Mouse (Mus musculus) MEL (cell line): ENCODE data around the gene Shf. TPM values are rescaled to one million over a fixed set of nuclear protein-coding genes. Genes with fewer than 3 reads are reported as not detected.
"Not testable (repeated sequence)": the region's sequence is repeated elsewhere in the genome, so short reads cannot be mapped to it uniquely, and the experiment has no call there.

Experiments
- DNase-seq: peaks from one replicate; pipeline ENCODE4 v3.0.0; 2011; ENCODE audit warnings: low read depth, low spot score
- H3K27ac ChIP-seq: 2 replicates; pipeline ENCODE4 v1.5.1; 2012; ENCODE audit warnings: low read depth, mild to moderate bottlenecking, control low read depth, low read length, moderate library complexity; ENCODE audit not compliant: control insufficient read depth
- H3K27me3 ChIP-seq, 2 experiments: fragments of 150-350 bp in 1 of 2; sonication (generic) in 1 of 2; 2 replicates each; pipeline ENCODE4 v1.6.1; 2012; ENCODE audit warnings: low read length in 2 of 2, mild to moderate bottlenecking in 2 of 2, improper control_type of control experiment in 1 of 2, moderate library complexity in 1 of 2; ENCODE audit not compliant: insufficient read depth in 2 of 2, control insufficient read depth in 1 of 2
- H3K36me3 ChIP-seq, 2 experiments: 2 replicates each; pipeline ENCODE4 v1.6.1; 2012 to 2014; ENCODE audit warnings: low read length in 2 of 2, improper control_type of control experiment in 1 of 2, inconsistent platforms in 1 of 2, mild to moderate bottlenecking in 1 of 2; ENCODE audit not compliant: insufficient read depth in 2 of 2, control insufficient read depth in 1 of 2
- H3K4me1 ChIP-seq, 2 experiments: fragments of 150-350 bp in 1 of 2; sonication (generic) in 1 of 2; 2 replicates each; pipeline ENCODE4 v1.6.1; 2012; ENCODE audit warnings: low read length in 2 of 2, improper control_type of control experiment in 1 of 2, mild to moderate bottlenecking in 1 of 2; ENCODE audit not compliant: insufficient read depth in 2 of 2, control insufficient read depth in 1 of 2
- H3K4me3 ChIP-seq, 2 experiments: fragments of 150-350 bp in 1 of 2; sonication (generic) in 1 of 2; 2 replicates each; pipeline ENCODE4 v1.5.1; 2012; ENCODE audit warnings: low read depth in 2 of 2, low read length in 2 of 2, mild to moderate bottlenecking in 2 of 2, moderate library complexity in 2 of 2, control low read depth in 1 of 2, improper control_type of control experiment in 1 of 2; ENCODE audit not compliant: control insufficient read depth in 1 of 2, insufficient read depth in 1 of 2
- H3K79me2 ChIP-seq: 2 replicates; pipeline ENCODE4 v1.6.1; 2012; ENCODE audit warnings: mild to moderate bottlenecking, low read length, moderate library complexity; ENCODE audit not compliant: control insufficient read depth, poor library complexity, insufficient read depth
- H3K9ac ChIP-seq: 2 replicates; pipeline ENCODE4 v1.6.1; 2012; ENCODE audit warnings: low read depth, mild to moderate bottlenecking, control low read depth, low read length, moderate library complexity; ENCODE audit not compliant: control insufficient read depth, poor library complexity, severe bottlenecking
- H3K9me3 ChIP-seq: fragments of 150-350 bp; sonication (generic); replicated peaks from 2 replicates; pipeline ENCODE4 v1.6.1; 2012; ENCODE audit warnings: mild to moderate bottlenecking, low read length, improper control_type of control experiment, moderate library complexity; ENCODE audit not compliant: insufficient read depth
- BHLHE40 ChIP-seq: IDR thresholded peaks from 2 replicates; pipeline ENCODE4 v1.6.1; 2012; ENCODE audit warnings: low read depth, mild to moderate bottlenecking, inconsistent platforms, low read length, improper control_type of control experiment, borderline replicate concordance
- CHD1 ChIP-seq: IDR thresholded peaks from 2 replicates; pipeline ENCODE4 v1.6.1; 2012; ENCODE audit warnings: low read depth, mild to moderate bottlenecking, inconsistent platforms, low read length, improper control_type of control experiment
- CTCF ChIP-seq, 3 experiments: IDR thresholded peaks in 2 of 3; conservative IDR thresholded peaks in 1 of 3; 2 replicates each; pipeline ENCODE4 v1.5.1; 2011 to 2012; ENCODE audit warnings: low read length in 3 of 3, low read depth in 2 of 3, mild to moderate bottlenecking in 2 of 3, improper control_type of control experiment in 1 of 3, inconsistent platforms in 1 of 3, mixed read lengths in 1 of 3, moderate library complexity in 1 of 3; ENCODE audit not compliant: control insufficient read depth in 1 of 3, insufficient read depth in 1 of 3, poor library complexity in 1 of 3, severe bottlenecking in 1 of 3
- ELF1 ChIP-seq: IDR thresholded peaks from 2 replicates; pipeline ENCODE4 v1.6.1; 2014; ENCODE audit warnings: low read depth, mild to moderate bottlenecking, inconsistent platforms, low read length, improper control_type of control experiment, moderate library complexity
- GABPA ChIP-seq: IDR thresholded peaks from 2 replicates; pipeline ENCODE4 v1.6.1; 2012; ENCODE audit warnings: low read depth, mild to moderate bottlenecking, inconsistent platforms, low read length, improper control_type of control experiment, moderate library complexity
- HCFC1 ChIP-seq: IDR thresholded peaks from 2 replicates; pipeline ENCODE4 v1.6.1; 2012; ENCODE audit warnings: low read depth, mild to moderate bottlenecking, inconsistent platforms, low read length, improper control_type of control experiment, moderate library complexity
- MAFK ChIP-seq: IDR thresholded peaks from 2 replicates; pipeline ENCODE4 v1.6.1; 2011; ENCODE audit warnings: low read depth, mild to moderate bottlenecking, low read length, improper control_type of control experiment, borderline replicate concordance
- MAX ChIP-seq: IDR thresholded peaks from 2 replicates; pipeline ENCODE4 v1.6.1; 2011; ENCODE audit warnings: low read length, improper control_type of control experiment
- NELFE ChIP-seq: IDR thresholded peaks from 2 replicates; pipeline ENCODE4 v1.6.1; 2011; ENCODE audit warnings: low read depth, low read length, improper control_type of control experiment
- NRF1 ChIP-seq: IDR thresholded peaks from 2 replicates; pipeline ENCODE4 v1.6.1; 2014; ENCODE audit warnings: low read depth, mild to moderate bottlenecking, inconsistent platforms, low read length, improper control_type of control experiment, moderate library complexity; ENCODE audit not compliant: poor library complexity, insufficient read depth, severe bottlenecking
- POLR2AphosphoS5 ChIP-seq: IDR thresholded peaks from 2 replicates; pipeline ENCODE4 v1.6.1; 2012; ENCODE audit warnings: low read depth, borderline replicate concordance, mild to moderate bottlenecking, inconsistent platforms, low read length, moderate library complexity, mixed read lengths
- RAD21 ChIP-seq: IDR thresholded peaks from 2 replicates; pipeline ENCODE4 v1.6.1; 2011; ENCODE audit warnings: mild to moderate bottlenecking, low read depth, low read length, improper control_type of control experiment
- TBP ChIP-seq: IDR thresholded peaks from 2 replicates; pipeline ENCODE4 v1.8.0; 2011; ENCODE audit warnings: low read depth, low read length, improper control_type of control experiment
- polyA plus RNA-seq, 2 experiments: library from polyadenylated mRNA; stranded (reverse) in 1 of 2; unstranded in 1 of 2; fragments of >175 nt in 1 of 2; fragments of >200 nt in 1 of 2; gene quantifications; 2 replicates each; pipeline versions ENCODE4 v1.2.1 to v1.2.4; 2012; ENCODE audit warnings: low replicate concordance in 2 of 2, low read depth in 1 of 2; ENCODE audit not compliant: insufficient read length in 2 of 2, insufficient read depth in 1 of 2, missing spikeins in 1 of 2
- total RNA-seq: library from RNA; depleted of rRNA; stranded (reverse); fragments of 300-350 nt; gene quantifications from 2 replicates; pipeline ENCODE4 v1.2.3, GENCODE M21; 2012

Gene Shf
- total and polyA plus RNA-seq, 3 experiments: 4.3 to 9.7 TPM; not detected in 1

DNA sequence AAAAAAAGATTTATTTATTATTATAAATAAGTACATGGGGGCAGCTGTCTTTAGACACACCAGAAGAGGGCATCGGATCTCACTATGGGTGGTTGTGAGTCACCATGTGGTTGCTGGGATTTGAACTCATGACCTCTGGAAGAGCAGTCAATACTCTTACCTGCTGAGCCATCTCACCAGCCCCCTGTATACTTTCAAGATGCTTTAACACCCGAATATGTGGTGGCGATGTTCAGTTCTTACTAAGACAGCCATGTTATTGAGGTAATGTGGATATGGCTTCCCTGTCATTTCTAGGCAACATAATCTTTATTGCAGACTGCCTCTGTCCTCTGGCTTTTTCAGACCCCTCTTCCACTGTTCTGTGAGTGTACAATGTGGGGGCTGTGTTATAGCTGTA, 18.2 kb upstream of the Shf start:
- DNase-seq, H3K4me3 ChIP-seq, H3K36me3 ChIP-seq, H3K27ac ChIP-seq, H3K9me3 ChIP-seq, H3K9ac ChIP-seq, H3K27me3 ChIP-seq, H3K79me2 ChIP-seq, H3K4me1 ChIP-seq: not testable (repeated sequence)
- peak; percentile 69 for TF ChIP-seq TBP

DNA sequence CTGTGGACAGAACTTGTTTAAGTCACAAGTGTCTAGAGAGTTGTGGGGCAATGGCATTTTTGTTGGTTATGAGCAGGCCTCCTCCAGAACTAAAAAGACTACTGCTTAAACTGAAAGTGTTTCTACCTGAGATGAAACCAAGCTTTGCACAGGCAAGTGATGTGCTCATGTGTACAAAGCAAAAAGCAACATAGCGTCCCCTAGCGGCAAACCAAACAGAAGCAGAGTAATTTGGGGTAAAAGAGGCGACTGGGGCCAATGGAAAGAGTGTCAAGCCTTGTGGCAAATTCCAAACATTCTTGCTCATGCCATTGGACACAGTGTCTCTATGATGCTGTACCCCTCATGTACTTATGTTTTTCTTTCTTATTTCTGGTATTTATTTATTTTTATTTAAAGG, 16.1 kb upstream of the Shf start:
- Histone ChIP-seq H3K27me3 (no peaks in the 10 kb centered on the region), H3K27ac (no peak overlapping the region), H3K79me2 (no peaks in the 10 kb centered on the region), H3K9ac (no peak overlapping the region), H3K36me3 (no peaks in the 10 kb centered on the region; a peak in 1 of 4 replicates), H3K9me3 (no peaks in the 10 kb centered on the region), H3K4me1 (peaks cover 0 to 8% of the 10 kb centered on the region in 2 experiments; a peak in 2 of 4 replicates), H3K4me3 (no peak overlapping the region)
- no peak for DNase-seq
- TF ChIP-seq MAX: no peak
- peak; percentile 12 to 66 (median 34); a peak in 5 of 6 replicates for TF ChIP-seq CTCF (IDR thresholded peaks at IDR 0.05 in 2 of 3, conservative IDR thresholded peaks at IDR 0.05 in 1 of 3; ENCODE audit: control insufficient read depth in 1 of 3, insufficient read depth in 1 of 3, low read depth in 2 of 3, low read length in 3 of 3, poor library complexity in 1 of 3, severe bottlenecking in 1 of 3)
- no peak for TF ChIP-seq NRF1
- no peak for TF ChIP-seq HCFC1

DNA sequence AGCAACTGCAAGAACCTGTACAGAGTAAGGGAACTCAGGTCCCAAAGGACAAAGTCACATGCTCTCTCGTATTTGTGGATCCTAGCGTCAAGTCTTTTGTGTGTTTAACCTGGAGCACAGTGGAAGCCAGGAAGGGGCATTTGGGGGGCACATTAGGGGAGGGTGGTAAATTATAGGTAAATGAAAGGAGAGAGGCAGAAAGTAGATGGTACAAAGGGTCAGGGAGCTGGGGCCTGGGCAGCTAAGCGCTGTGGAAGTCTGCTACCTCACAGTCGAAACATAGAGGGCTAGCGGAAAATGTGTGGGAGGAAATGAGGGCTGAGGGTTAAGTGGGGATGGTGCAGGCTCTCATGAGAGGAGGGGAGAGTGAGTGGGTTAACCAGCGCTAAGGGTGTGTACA, 13.2 kb upstream of the Shf start:
- Histone ChIP-seq H3K9me3 (no peaks in the 10 kb centered on the region), H3K79me2 (no peaks in the 10 kb centered on the region; the same call in 1 of the 2 replicates), H3K27me3 (no peaks in the 10 kb centered on the region), H3K4me1 (peaks cover 0 to 18% of the 10 kb centered on the region in 2 experiments; a peak in 2 of 4 replicates), H3K9ac (no peak overlapping the region), H3K4me3 (no peak overlapping the region), H3K36me3 (peaks cover 0 to 2% of the 10 kb centered on the region in 2 experiments; a peak in 1 of 4 replicates), H3K27ac (no peak overlapping the region)
- TF ChIP-seq BHLHE40 (no peak), MAFK (no peak), CHD1 (no peak), CTCF (IDR thresholded peaks at IDR 0.05 in 2 of 3, conservative IDR thresholded peaks at IDR 0.05 in 1 of 3; ENCODE audit: control insufficient read depth in 1 of 3, insufficient read depth in 1 of 3, low read depth in 2 of 3, low read length in 3 of 3, poor library complexity in 1 of 3, severe bottlenecking in 1 of 3) (no peak), POLR2AphosphoS5 (no peak), ELF1 (no peak), NELFE (no peak), GABPA (no peak), RAD21 (no peak)
- DNase-seq: no peak
